Mouse (Mus musculus): Measurements from ENCODE around the gene Lrp6.

The Lrp6 gene

DNA sequence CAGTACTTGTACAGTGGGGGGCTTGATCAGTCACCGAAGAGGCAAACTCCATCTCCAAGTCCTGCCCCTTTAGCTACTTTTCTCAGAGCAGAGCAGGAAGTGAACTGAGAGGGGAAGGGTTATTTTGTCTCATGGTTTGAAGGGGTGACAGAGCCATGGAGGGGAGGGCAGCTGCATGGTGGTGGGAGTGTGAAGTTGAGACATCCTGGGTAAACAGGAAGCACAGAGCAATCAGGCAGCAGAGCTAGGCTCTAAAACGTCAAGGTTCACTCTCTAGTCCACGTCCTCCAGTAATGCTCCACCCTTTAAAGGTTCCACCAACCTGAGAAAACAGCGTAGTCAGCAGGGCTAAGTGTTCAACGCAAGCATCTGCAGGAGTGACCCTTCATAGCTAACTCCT is 129.8 kb downstream of the Lrp6 start:
- no peak for DNase-seq (ENCODE audit: low spot score in 2 of 2)

DNA sequence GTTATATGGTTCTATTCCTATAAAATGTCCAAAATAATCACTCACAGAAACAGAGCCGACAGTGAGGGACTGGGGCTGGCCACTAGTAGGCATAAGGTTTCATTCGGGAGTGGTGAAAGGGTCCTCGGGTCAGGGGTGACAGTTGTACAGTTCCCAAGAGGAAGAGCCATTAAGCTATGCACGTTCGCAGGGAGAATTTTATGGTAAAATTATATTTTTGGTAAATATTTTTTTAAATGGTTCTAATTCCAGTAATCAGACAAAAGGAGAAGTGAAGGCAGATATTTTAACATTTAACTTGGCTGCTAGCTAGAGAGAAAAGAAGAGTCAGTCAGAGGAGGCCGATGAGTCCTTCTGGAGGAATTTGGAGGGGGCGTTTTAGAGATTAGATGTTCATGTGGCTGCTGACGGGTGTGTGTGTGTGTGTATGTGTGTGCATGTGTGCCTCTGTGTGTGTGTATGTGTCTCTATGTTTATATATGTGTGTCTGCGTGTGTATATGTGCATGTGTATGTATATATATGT is 131.8 kb downstream of the Lrp6 start:
- no peak for DNase-seq (ENCODE audit: low spot score in 2 of 2)

DNA sequence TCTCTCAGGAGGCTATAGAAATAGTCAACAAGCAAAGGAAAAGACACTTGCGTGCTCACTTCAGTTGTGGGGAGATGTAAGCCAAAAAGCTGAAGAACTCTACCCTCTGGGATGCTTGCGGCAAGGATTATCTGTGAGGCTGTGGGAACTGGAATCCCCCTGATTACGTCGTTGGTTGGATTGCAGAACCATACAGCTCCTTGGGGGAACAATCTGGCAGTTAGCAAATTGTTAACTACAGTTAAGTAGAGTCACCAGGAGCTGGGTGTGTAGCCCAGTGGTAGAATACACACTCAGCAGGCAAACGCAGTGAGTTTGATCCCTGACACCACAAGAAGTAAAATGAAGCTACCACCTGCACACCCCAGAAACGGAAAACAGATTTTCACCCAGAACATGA is 132.7 kb downstream of the Lrp6 start:
- no peak for DNase-seq (ENCODE audit: low spot score in 2 of 2)

DNA sequence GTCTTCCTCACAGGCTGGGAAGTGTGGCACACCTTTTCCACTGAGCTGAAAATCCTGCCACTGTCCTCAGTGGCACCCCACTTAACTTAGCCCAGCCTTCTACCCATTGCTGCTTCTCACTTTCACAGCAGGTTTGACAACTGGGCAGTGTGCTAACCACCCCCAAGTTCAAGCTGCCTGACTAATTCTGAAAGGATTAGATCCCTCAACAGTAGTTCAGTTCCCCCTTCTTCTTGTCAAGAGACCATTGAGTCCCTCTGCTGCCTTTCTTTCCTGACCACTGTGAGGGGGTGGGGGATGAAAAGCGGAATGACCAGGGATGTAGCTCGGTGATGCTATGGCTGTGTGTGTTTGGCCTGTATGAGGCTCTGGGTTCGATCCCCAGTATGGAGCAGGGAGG is 133.5 kb downstream of the Lrp6 start:
- no peak for DNase-seq (ENCODE audit: low spot score in 2 of 2)

DNA sequence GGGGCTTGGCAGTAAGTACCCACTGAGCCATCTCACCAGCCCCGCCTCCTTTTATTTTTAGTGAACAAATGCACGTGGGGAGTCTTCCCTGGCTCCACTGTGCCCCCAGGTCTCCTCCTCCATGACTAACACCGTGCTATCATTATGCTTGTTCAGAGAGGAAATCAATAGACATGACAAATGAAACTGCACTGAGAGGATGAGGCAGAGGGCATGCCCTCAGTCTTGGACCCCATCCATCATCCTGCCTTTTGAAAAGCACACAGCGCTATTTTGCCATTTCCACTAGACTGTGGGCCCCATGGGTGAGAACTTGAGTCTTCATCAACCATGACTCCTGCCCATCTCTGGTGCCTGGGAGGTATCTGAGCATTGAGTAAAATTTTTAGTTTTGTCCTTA is 135.2 kb downstream of the Lrp6 start:
- DNase-seq (ENCODE audit: low spot score in 2 of 2), result no peak

DNA sequence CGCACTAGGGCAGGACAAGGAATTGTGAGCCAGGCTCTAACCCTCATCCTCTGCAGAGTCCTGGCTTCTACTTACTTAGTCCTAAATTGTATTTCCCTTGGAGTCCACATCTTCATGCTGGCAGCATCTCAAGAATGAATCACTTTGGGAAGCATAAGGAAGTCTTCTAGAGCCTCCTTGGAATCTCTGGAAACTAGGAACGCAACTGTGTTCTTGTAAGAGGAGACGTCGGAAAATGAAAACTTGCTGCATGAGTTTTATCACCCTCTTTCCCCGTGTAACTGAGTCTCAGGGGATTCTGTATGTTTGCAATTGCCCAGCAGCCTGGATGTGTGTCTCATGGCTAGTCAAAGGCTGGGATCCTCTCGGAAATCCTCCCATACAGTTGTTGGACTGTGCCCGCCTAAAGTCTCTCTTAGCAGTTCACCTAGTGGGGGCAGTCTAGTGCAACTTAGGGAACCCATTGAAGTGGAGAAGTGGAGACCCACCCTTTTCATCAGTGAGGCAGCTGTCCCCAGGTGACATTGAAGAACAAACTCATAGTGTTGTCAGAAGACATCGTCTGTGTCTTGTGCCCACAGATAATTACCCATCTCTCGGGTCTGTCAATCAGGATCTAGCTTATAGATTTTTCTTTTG is 136.5 kb downstream of the Lrp6 start:
- DNase-seq (ENCODE audit: low spot score in 2 of 2), result no peak

DNA sequence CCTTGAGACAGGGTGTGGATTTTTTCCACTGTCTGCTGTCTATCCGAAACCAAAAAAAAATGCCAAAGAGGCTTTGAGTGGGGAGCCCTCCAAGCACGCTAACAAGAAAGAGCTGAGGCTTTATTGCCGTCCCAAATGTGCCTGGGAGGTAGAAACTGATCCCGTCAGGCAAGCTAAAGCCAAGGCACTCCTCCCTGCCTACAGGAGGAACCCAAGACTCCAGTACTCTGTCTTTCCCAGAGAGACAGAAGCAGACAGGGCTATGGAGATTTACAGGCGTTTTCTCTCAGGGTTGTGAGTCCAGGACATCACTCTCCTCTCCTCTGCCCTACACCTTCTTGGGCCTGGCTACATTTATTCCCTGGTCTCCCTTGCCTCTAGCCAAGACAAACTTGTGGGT is 138.3 kb downstream of the Lrp6 start:
- DNase-seq (ENCODE audit: low spot score in 2 of 2), result no peak

DNA sequence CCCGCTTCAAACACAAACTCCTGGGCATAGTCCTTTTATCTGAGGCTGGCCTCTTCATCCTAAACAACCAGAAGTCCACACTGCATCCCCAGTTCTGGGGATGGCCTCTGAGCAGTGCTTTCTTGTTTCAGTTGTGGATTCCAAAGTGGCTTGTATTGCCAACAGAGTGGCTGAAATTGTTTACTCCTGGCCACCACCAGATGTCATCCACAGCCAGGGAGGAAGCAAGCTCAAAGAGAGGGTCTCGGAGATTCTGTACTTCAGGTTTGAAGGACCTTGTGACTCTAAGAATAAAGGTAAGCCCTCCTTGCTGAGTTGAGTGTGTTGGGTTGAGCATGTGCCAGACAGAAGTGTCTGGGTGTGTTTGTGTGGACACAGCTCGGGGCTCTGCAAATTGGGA is 139.6 kb downstream of the Lrp6 start:
- DNase-seq (ENCODE audit: low spot score in 2 of 2), result no peak

DNA sequence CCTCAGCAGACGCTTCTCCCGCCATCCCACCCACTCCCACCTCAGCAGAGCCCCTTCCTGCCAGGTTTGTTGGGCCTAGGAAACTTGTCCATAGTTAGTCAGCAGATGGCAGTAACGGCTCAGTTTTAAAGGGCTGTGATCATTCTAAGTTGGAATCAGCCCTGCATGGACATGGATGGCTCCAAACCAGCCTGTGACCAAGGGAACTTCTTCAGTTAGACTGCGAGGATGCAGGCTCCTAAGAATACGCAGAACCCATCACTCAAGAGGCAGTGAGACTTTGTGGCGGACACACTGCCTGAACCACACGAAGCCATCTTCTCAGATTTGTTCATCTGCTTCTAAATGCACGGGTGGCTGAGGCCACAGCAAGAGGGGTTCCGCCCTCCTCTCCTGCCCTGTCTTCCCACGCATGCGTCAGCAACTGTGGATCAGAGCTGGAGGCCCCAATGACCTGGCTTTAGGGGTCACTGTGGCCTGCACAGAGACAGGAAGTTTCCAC is 141.5 kb downstream of the Lrp6 start:
- no peak for DNase-seq (ENCODE audit: low spot score in 2 of 2)

DNA sequence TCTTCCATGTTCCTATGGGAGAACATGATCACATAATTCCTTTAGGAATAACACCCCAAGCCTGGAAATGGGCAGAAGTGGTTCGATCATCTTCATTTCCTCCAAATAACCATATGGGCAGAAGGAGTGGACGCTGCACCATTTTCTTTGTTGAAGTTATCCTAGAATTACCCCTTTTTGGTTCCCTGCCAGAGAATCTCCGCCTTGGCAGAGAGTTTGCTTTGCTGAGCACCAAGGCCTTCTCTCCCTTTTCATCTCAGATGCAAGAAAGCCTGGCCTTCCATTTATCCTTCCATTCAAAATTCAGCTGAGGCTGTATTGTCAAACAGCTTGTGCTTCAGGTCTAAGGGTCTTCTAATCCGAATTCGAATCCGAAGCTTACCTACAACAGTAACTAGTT is 144.8 kb downstream of the Lrp6 start:
- no peak for DNase-seq (ENCODE audit: low spot score in 2 of 2)

DNA sequence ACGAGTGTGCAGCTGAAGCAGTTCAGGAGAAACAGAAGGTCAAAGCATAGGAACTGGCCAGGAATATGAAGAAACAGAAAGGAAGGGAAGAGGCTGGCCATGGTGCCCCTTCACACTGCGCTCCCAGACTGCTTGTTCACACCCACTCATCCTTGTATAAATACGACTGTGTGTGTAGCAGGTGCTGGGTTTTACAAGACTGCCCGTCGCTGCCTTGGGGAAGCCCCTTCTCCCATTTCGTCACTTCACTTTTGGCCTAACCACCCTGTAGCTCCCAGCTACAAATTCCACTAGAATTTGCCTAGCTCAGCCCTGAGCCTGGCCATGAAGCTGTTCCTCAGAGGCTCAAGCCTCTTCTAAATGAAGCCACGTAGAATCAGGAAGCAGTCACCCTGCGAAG is 146.4 kb downstream of the Lrp6 start:
- no peak for DNase-seq (ENCODE audit: low spot score in 2 of 2)

DNA sequence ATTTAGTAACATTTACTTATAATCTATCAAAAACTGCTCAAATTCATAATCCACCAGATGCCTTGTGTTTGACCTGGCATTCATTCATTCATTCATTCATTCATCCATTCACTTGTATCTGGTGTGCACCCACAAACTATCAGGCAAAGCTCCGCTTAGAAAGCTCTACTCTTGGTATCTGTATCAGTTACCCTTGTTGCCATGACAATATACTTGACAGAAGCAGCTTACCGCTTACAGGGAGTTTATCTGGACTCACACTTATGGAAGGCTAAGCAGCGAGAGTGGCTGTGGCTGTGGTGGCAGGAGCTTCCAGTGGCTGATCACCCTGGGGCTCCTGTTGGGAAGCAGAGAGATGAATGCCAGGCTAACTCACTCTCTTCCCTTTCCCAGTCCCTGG is 148.9 kb downstream of the Lrp6 start:
- no peak for DNase-seq (ENCODE audit: low spot score in 2 of 2)

DNA sequence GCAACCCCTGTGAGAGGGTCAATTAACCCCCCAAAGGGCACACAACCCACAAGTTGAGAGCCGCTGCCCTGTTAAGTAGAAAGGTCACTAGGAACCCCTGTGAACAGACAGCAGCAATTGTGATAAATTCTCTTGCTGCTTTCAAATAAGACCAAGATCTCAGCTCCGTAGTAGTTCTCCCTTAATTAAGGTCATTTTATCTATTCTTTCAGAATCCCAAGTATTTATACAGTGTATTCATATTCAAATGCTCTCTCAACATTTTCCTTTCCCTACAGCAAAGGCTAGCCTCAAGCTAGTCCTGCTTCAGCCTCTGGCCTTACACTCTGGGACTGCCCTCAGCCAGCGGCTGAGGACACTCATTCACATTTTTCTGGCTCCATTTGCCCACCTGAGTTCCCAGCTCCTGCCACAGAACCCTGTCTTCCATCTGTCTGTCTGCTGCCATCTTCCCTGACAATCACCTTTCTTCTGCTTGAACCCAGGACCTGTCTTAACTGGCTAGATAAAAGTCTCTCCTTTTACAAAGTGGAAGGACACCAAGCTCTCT is 150.1 kb downstream of the Lrp6 start:
- no peak for DNase-seq (ENCODE audit: low spot score in 2 of 2)

DNA sequence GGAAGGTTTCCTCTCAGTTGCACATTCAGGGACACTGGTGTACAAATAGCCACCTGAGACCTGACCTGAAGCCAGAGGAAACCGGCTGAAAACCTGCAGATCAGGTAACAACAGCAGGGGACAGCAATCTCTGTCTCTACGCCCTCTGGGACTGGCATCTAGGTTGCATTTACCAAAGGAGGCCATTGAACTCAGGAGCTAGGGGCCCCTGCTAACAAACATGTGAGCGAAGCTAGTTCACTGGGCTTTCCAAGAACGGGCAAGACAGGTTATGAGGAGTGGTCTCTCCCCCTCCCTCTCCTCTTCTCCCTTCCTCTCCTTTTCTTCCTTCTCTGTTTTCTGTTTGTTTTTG is 152.3 kb downstream of the Lrp6 start:
- no peak for DNase-seq (ENCODE audit: low spot score in 2 of 2)

DNA sequence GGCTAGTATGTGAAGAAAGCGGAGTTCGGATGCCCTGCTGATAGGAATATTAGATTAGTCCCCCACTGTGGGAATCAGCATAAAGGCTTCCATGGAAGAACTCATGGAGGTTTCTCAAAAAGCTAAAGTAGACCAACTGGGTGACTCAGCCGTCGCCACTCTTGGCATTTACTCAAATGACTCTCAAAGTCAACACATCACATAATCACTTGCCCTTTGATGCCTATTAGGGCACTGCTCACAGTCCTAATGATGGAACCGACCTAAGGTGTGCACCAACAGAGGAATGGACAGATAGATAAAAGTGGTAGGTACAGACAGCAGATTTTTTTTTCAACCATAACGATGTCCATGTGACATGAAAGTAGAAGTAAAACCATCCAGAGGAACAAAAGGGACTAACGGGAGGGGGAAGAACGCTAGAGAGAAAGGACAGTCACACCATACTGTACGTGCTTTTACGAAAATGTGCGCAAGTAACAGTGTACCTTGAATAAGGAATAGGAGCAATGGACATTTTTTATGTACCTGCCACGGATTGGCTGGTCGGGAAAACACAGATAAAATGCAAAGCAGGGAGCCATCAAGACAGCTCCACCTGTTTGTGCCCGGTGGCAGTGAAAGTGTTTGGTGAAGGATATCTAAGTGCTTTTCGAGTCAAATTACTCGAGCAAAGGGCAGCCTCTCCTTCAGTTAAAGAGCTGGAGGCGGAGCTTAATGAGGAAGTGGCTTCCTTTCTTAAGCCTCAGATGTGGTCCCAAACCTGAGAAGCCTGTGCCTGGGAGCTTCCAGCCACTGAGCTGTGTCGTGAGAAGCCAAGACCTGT is 152.8 kb downstream of the Lrp6 start:
- no peak for DNase-seq (ENCODE audit: low spot score in 2 of 2)

DNA sequence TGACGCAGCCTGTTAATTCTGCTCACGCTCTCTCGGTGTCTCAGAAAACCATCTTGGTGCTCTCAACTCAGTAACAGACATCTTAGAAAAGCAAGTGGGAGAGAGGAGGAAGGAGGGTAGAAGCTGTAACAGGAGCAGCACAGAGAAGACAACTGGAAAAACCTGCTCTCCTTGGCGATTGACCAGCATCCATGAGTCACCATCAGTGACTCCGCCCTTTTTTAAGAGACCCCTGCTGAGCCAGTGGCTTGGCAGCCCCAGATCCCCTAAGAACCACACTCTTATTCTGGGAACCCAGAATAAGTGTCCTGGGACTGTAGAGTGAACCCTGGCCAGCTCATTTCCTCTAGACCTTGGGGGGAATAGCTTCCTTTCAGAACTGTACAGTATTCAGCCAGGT is 159.5 kb downstream of the Lrp6 start:
- DNase-seq (ENCODE audit: low spot score in 2 of 2), result no peak

DNA sequence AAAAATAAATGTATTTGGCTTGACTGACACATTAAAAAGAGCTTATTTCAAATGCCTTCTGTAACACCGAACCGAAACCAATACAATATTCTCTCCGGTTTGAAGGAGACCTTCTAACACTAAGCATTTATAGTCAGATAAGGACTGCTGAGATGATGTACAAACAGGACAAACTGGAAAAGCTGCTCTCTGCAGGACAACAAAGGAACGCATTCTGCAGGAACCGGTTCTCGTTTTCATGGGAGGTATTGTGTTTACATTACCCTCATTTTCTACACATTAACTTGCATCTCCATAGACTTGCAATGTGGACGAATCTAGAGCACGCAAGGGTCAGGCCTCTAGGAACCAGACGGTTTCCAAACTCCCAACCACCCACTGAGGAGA is 163.1 kb downstream of the Lrp6 start:
- no peak for DNase-seq (ENCODE audit: low spot score in 2 of 2)

DNA sequence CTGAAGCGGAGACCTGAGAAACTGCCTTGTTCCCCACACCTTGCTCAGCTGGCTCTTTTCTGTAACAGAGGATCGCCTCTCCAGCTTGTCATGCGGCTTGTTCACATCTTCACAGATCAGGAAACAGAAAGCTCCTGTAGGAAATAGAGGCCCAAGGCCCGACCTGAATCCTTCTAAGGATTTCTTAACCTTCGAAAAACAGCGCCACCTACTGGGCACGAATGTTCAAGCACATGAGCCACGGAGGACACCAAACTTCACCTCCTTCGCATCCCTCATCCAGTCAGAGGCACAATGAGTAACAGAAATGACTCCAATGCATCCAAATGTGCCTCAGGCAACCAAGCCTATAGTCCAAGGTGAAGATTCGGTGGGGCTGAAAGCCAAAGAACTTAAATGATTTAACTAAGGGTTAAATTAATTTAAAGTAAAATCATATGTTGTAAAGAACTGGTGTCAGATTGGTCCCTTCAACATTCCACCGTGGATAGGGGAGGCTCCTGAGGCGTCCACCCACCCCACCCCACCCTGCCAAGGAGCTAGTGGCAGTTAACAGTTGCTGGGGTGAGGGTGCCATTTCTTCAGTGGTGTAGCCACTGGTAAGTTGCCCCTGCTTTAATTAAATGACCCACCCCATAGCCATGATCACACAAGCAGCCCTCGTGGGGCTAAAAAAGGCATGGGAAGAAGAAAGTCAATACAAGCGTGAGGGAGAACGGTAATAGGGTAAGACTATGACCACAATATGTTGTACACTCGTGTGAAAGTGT is 163.7 kb downstream of the Lrp6 start:
- DNase-seq (ENCODE audit: low spot score in 2 of 2), result peak; percentile 51 to 87
